Mouse (Mus musculus): Measurements from ENCODE around the gene 2200002J24Rik.

DNA sequence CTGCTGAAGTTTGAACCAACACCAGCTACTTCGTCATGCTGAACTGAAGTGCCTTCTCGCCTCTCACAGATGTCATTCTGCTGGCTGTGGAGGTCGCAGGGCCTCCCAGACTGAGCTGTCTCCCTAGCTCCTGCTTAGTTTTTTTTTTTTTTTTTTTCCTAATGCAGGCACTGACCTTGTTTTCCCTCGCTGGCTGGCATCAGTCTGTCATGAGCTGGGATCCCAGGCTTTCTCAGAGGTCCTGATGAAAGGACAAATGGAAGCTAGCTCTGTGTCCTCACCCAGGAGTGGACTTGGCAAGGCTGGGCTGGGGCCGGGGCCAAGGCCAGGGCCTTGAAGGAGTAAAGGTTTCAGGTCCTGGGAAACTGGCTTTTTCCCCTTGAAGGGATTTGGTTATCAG, 16.8 kb upstream of the 2200002J24Rik start:
- TF ChIP-seq CTCF (IDR thresholded peaks at IDR 0.05; ENCODE audit: extremely low read depth, insufficient read length, insufficient replicate concordance, low read depth, low read length) (no peak), POLR2A (IDR thresholded peaks at IDR 0.05; ENCODE audit: low read depth, low read length) (no peak)

All from small intestine, adult 2 months (tissue).